Mouse (Mus musculus) ES-E14 (cell line): ENCODE results near the gene Gm3417.
"Not testable (repeated sequence)": the region's sequence is repeated elsewhere in the genome, so short reads cannot be mapped to it uniquely, and the experiment has no call there.

ENCODE experiments used
- CHD2 ChIP-seq: IDR thresholded peaks from 2 replicates; pipeline ENCODE4 v1.6.1; 2014; ENCODE audit warnings: mild to moderate bottlenecking, low read depth, low read length, inconsistent platforms
- HCFC1 ChIP-seq: IDR thresholded peaks from 2 replicates; pipeline ENCODE4 v1.6.1; 2012; ENCODE audit warnings: low read length, inconsistent platforms, borderline replicate concordance; ENCODE audit not compliant: insufficient read depth
- MAFK ChIP-seq: IDR thresholded peaks from 2 replicates; pipeline ENCODE4 v1.6.1; 2014; ENCODE audit warnings: mild to moderate bottlenecking, low read depth, low read length, inconsistent platforms; ENCODE audit not compliant: insufficient read depth
- ZC3H11A ChIP-seq: IDR thresholded peaks from 2 replicates; pipeline ENCODE4 v1.6.1; 2012; ENCODE audit warnings: low read depth, mild to moderate bottlenecking, inconsistent platforms, low read length, borderline replicate concordance

DNA sequence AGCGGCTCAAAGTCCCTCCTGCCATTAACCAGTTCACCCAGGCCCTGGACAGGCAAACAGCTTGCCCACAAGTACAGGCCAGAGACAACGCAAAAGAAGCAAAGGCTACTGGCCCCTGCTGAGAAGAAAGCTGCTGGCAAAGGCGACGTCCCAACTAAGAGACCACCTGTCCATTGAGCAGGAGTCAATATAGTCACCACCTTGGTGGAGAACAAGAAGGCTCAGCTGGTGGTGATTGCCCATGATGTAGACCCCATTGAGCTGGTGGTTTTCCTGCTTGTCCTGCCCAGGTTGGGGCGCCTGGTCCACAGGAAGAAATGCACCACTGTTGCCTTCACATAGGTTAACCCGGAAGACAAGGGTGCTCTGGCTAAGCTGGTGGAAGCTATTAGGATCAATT is 36.4 kb downstream of the Gm3417 start:
- TF ChIP-seq MAFK, HCFC1, ZC3H11A, CHD2: not testable (repeated sequence)
